Mouse (Mus musculus): ENCODE data around the gene Fdps. TPM values are rescaled to one million over a fixed set of nuclear protein-coding genes. Genes with fewer than 3 reads are reported as not detected.

The Fdps gene
- total and polyA plus RNA-seq, 2 experiments from 2014 or later = 72.8 to 131 TPM

GRCm38 (mm10) chr3:89132285-89133062 is 30.7 kb upstream of the Fdps start:
- Histone ChIP-seq H3K4me2 (ENCODE audit: low read depth, low read length) (peak overlapping the region; percentile 65), H3K27me3 (ENCODE audit: control insufficient read depth, insufficient read depth, low read length) (peaks cover 10% of the 10 kb centered on the region; the same call in 1 of the 2 replicates), H3K27ac (ENCODE audit: low read depth) (no peak overlapping the region), H3K4me3 (ENCODE audit: low read depth, low read length) (peak overlapping the region; percentile 38), H3K9ac (replicated peaks; ENCODE audit: low read depth, low read length) (no peak overlapping the region), H3K9me3 (replicated peaks; ENCODE audit: control insufficient read depth, low read length) (no peaks in the 10 kb centered on the region), H3K36me3 (replicated peaks; ENCODE audit: control insufficient read depth, insufficient read depth, low read length) (no peaks in the 10 kb centered on the region), H3K4me1 (ENCODE audit: control insufficient read depth, insufficient read depth) (peaks cover 7% of the 10 kb centered on the region; the same call in 1 of the 2 replicates)
- no peak for DNase-seq (ENCODE audit: low spot score)
- peak; percentile 20; the same call in 1 of the 2 replicates for ATAC-seq (ENCODE audit: insufficient read depth, low read depth)
- peak; percentile 45 for TF ChIP-seq CTCF (IDR thresholded peaks at IDR 0.05; ENCODE audit: low read depth)
- no peak for TF ChIP-seq EP300 (IDR thresholded peaks at IDR 0.05; ENCODE audit: low read depth)
- 16% methylated on average over 29 of the region's 30 CpGs for WGBS

DNA sequence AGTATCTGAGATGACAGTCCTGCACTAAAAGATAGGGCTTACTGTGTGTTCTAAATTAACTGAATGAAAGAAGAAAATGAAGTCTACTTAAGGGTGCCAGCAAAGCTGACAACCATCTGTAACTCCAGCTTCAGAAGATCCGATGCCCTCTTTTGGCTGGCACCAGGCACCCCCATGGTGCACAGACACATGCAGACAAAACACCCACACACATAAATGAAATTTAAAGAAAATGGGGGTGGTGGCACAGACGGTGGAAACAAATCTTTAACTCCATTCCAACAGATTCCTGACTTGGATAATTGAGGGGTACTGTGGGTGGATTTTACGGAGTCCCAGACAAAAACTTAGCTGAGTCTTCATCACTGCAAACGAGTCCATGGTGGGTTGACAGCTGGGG is 30.1 kb upstream of the Fdps start:
- no peaks in the 10 kb centered on the region for H3K36me3 ChIP-seq (replicated peaks; ENCODE audit: control insufficient read depth, insufficient read depth, low read length)
- ATAC-seq (ENCODE audit: insufficient read depth, low read depth) (no peak), DNase-seq (ENCODE audit: low spot score) (no peak)
- H3K4me3 ChIP-seq (ENCODE audit: low read depth, low read length) = no peak overlapping the region; the same call in 1 of the 2 replicates
- H3K9me3 ChIP-seq (replicated peaks; ENCODE audit: control insufficient read depth, low read length) = no peaks in the 10 kb centered on the region
- no peak overlapping the region for H3K27ac ChIP-seq (ENCODE audit: low read depth)
- 36% methylated on average over 4 of the region's 4 CpGs for WGBS
- TF ChIP-seq EP300 (IDR thresholded peaks at IDR 0.05; ENCODE audit: low read depth) (no peak), CTCF (IDR thresholded peaks at IDR 0.05; ENCODE audit: low read depth) (no peak)
- peaks cover 7% of the 10 kb centered on the region; the same call in 1 of the 2 replicates for H3K4me1 ChIP-seq (ENCODE audit: control insufficient read depth, insufficient read depth)
- peak overlapping the region; percentile 65; the same call in 1 of the 2 replicates for H3K4me2 ChIP-seq (ENCODE audit: low read depth, low read length)
- peaks cover 10% of the 10 kb centered on the region; the same call in 1 of the 2 replicates for H3K27me3 ChIP-seq (ENCODE audit: control insufficient read depth, insufficient read depth, low read length)
- H3K9ac ChIP-seq (replicated peaks; ENCODE audit: low read depth, low read length) = no peak overlapping the region

- no peak for TF ChIP-seq CTCF (IDR thresholded peaks at IDR 0.05; ENCODE audit: low read depth)
- H3K4me3 ChIP-seq (ENCODE audit: low read depth, low read length) = no peak overlapping the region
- no peak overlapping the region for H3K4me2 ChIP-seq (ENCODE audit: low read depth, low read length)
- DNase-seq (ENCODE audit: low spot score) = no peak
- no peaks in the 10 kb centered on the region for H3K9me3 ChIP-seq (replicated peaks; ENCODE audit: control insufficient read depth, low read length)
- H3K4me1 ChIP-seq (ENCODE audit: control insufficient read depth, insufficient read depth) = peaks cover 7% of the 10 kb centered on the region; the same call in 1 of the 2 replicates
- H3K27ac ChIP-seq (ENCODE audit: low read depth) = no peak overlapping the region
- no peaks in the 10 kb centered on the region for H3K36me3 ChIP-seq (replicated peaks; ENCODE audit: control insufficient read depth, insufficient read depth, low read length)
- no peak overlapping the region for H3K9ac ChIP-seq (replicated peaks; ENCODE audit: low read depth, low read length)
- WGBS = 73% methylated on average over 3 of the region's 3 CpGs
- peaks cover 10% of the 10 kb centered on the region; the same call in 1 of the 2 replicates for H3K27me3 ChIP-seq (ENCODE audit: control insufficient read depth, insufficient read depth, low read length)
- ATAC-seq (ENCODE audit: insufficient read depth, low read depth) = no peak
Measured at GRCm38 (mm10) chr3:89129908-89130307, 28.1 kb upstream of the Fdps start.

DNA sequence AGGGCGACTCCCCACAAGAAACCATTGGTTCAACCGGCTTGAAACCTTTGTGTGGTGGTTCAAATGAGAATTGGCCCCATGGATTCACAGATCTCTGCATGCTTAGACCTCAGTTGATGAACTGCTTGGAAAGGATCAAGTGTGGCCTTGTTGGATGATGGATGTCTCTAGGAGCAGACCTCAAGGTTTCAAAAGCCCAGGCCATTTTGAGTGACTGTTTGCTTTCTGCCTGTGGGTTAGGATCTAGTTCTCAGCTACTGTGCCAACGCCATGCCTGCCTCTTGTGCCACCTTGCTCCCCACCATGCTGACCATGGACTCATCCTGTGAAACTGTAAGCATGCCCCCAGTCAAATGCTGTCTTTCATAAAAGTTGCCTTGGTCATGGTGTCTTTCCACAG is 24.2 kb upstream of the Fdps start:
- H3K4me3 ChIP-seq (ENCODE audit: low read depth, low read length) = no peak overlapping the region
- ATAC-seq (ENCODE audit: insufficient read depth, low read depth) (no peak), DNase-seq (ENCODE audit: low spot score) (no peak)
- H3K9me3 ChIP-seq (replicated peaks; ENCODE audit: control insufficient read depth, low read length) = no peaks in the 10 kb centered on the region
- no peaks in the 10 kb centered on the region for H3K27me3 ChIP-seq (ENCODE audit: control insufficient read depth, insufficient read depth, low read length)
- 91% methylated on average over 3 of the region's 3 CpGs for WGBS
- H3K36me3 ChIP-seq (replicated peaks; ENCODE audit: control insufficient read depth, insufficient read depth, low read length) = no peaks in the 10 kb centered on the region
- H3K27ac ChIP-seq (ENCODE audit: low read depth) = no peak overlapping the region
- peaks cover 9% of the 10 kb centered on the region for H3K4me1 ChIP-seq (ENCODE audit: control insufficient read depth, insufficient read depth)
- H3K4me2 ChIP-seq (ENCODE audit: low read depth, low read length) = no peak overlapping the region
- H3K9ac ChIP-seq (replicated peaks; ENCODE audit: low read depth, low read length) = no peak overlapping the region
- TF ChIP-seq CTCF (IDR thresholded peaks at IDR 0.05; ENCODE audit: low read depth) = no peak
- TF ChIP-seq EP300 (IDR thresholded peaks at IDR 0.05; ENCODE audit: low read depth) = no peak

- ATAC-seq (ENCODE audit: insufficient read depth, low read depth) = no peak
- Histone ChIP-seq H3K9ac (replicated peaks; ENCODE audit: low read depth, low read length) (no peak overlapping the region), H3K4me1 (ENCODE audit: control insufficient read depth, insufficient read depth) (peaks cover 9% of the 10 kb centered on the region), H3K4me3 (ENCODE audit: low read depth, low read length) (no peak overlapping the region), H3K27me3 (ENCODE audit: control insufficient read depth, insufficient read depth, low read length) (no peaks in the 10 kb centered on the region), H3K4me2 (ENCODE audit: low read depth, low read length) (no peak overlapping the region), H3K36me3 (replicated peaks; ENCODE audit: control insufficient read depth, insufficient read depth, low read length) (no peaks in the 10 kb centered on the region), H3K27ac (ENCODE audit: low read depth) (peak overlapping the region; percentile 19; the same call in 1 of the 2 replicates), H3K9me3 (replicated peaks; ENCODE audit: control insufficient read depth, low read length) (no peaks in the 10 kb centered on the region)
- DNase-seq (ENCODE audit: low spot score) = peak; percentile 58
- WGBS = 26% methylated on average over 3 of the region's 3 CpGs
- no peak for TF ChIP-seq CTCF (IDR thresholded peaks at IDR 0.05; ENCODE audit: low read depth)
- no peak for TF ChIP-seq EP300 (IDR thresholded peaks at IDR 0.05; ENCODE audit: low read depth)
Measured at GRCm38 (mm10) chr3:89124241-89124640, 22.5 kb upstream of the Fdps start.

All from heart, postnatal 0 days (tissue).